8 mouse cellular contexts compared by ENCODE assay signal in the genomic region with DNA sequence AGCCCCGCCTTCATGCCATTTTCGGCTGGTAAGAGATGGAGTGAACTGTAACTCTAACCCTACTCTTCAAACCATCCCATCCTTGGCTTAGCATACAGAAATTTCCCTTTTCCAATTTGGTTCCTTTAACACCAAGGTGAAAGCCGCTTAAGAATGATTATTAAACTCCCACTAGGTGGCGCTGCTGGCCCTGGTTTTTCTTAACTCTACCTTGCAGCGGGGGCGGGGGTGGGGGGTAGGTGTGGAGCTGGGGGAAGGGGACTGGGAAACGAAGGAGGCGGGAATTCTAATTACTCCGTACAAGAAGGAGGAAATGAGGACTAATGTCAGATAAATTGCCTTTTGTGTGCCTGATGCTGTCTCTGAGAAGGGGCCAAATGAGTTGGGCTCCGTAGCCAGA. TPM values are rescaled to one million over a fixed set of nuclear protein-coding genes. Genes with fewer than 3 reads are reported as not detected.
A peak's percentile ranks its signal among the peaks of the same experiment; 100 is the strongest.
DNase-seq lines count a peak whose midpoint lies in the region; ATAC-seq and TF ChIP-seq lines count a peak whose summit lies in the region.

No protein-coding gene starts in this region.

- peak; percentile 66 for DNase-seq in urinary bladder, postnatal 14 days (ENCODE audit: low spot score)
- no peak for DNase-seq in urinary bladder, adult 2 months (ENCODE audit: low spot score)
- peak; percentile 79 for DNase-seq in embryo, embryonic 10.5 days (ENCODE audit: low spot score)
- DNase-seq in testis, postnatal 10 days (ENCODE audit: low spot score) = peak; percentile 87

- no peak for ATAC-seq in forebrain, embryonic 13.5 days
- no peak for ATAC-seq in forebrain, embryonic 16.5 days
- no peak for ATAC-seq in intestine, postnatal 0 days
- ATAC-seq in liver, embryonic 16.5 days (ENCODE audit: low read depth) = no peak

- no peak overlapping the region for H3K9ac ChIP-seq in forebrain, embryonic 13.5 days
- H3K9ac ChIP-seq in forebrain, embryonic 16.5 days (replicated peaks; ENCODE audit: low read depth, low read length) = no peak overlapping the region
- H3K9ac ChIP-seq in intestine, postnatal 0 days (ENCODE audit: low read depth, low read length) = no peak overlapping the region
- H3K9ac ChIP-seq in liver, embryonic 16.5 days (ENCODE audit: low read depth, low read length) = no peak overlapping the region

- no peaks in the 10 kb centered on the region for H3K27me3 ChIP-seq in forebrain, embryonic 13.5 days
- no peaks in the 10 kb centered on the region for H3K27me3 ChIP-seq in forebrain, embryonic 16.5 days (replicated peaks; ENCODE audit: control insufficient read depth, insufficient read depth, low read length)
- no peaks in the 10 kb centered on the region for H3K27me3 ChIP-seq in intestine, postnatal 0 days (replicated peaks; ENCODE audit: control insufficient read depth, insufficient read depth, low read length)
- H3K27me3 ChIP-seq in liver, embryonic 16.5 days (ENCODE audit: control insufficient read depth, insufficient read depth, low read depth, low read length) = no peaks in the 10 kb centered on the region

- no peaks in the 10 kb centered on the region for H3K36me3 ChIP-seq in forebrain, embryonic 13.5 days (ENCODE audit: poor library complexity, severe bottlenecking)
- no peaks in the 10 kb centered on the region for H3K36me3 ChIP-seq in forebrain, embryonic 16.5 days (ENCODE audit: control insufficient read depth, insufficient read depth)
- H3K36me3 ChIP-seq in intestine, postnatal 0 days (ENCODE audit: control insufficient read depth, insufficient read depth) = no peaks in the 10 kb centered on the region
- H3K36me3 ChIP-seq in liver, embryonic 16.5 days (ENCODE audit: control insufficient read depth, insufficient read depth) = no peaks in the 10 kb centered on the region

- H3K27ac ChIP-seq in forebrain, embryonic 13.5 days = no peak overlapping the region
- H3K27ac ChIP-seq in forebrain, embryonic 16.5 days (ENCODE audit: low read length) = no peak overlapping the region
- H3K27ac ChIP-seq in intestine, postnatal 0 days (ENCODE audit: low read depth, low read length) = no peak overlapping the region
- no peak overlapping the region for H3K27ac ChIP-seq in liver, embryonic 16.5 days (ENCODE audit: low read length)

- H3K4me3 ChIP-seq in forebrain, embryonic 13.5 days = no peak overlapping the region
- no peak overlapping the region for H3K4me3 ChIP-seq in forebrain, embryonic 16.5 days (replicated peaks; ENCODE audit: low read length)
- H3K4me3 ChIP-seq in intestine, postnatal 0 days (ENCODE audit: low read depth, low read length) = peak overlapping the region; percentile 7; the same call in 1 of the 2 replicates
- H3K4me3 ChIP-seq in liver, embryonic 16.5 days (ENCODE audit: low read depth, low read length) = no peak overlapping the region

- H3K9me3 ChIP-seq in forebrain, embryonic 13.5 days (replicated peaks) = no peaks in the 10 kb centered on the region
- no peaks in the 10 kb centered on the region for H3K9me3 ChIP-seq in forebrain, embryonic 16.5 days (ENCODE audit: control insufficient read depth, low read length)
- no peaks in the 10 kb centered on the region for H3K9me3 ChIP-seq in intestine, postnatal 0 days (ENCODE audit: control insufficient read depth)
- H3K9me3 ChIP-seq in liver, embryonic 16.5 days (replicated peaks; ENCODE audit: control insufficient read depth, low read length) = no peaks in the 10 kb centered on the region

- H3K4me2 ChIP-seq in forebrain, embryonic 13.5 days = peak overlapping the region; percentile 28; the same call in 1 of the 2 replicates
- no peak overlapping the region for H3K4me2 ChIP-seq in forebrain, embryonic 16.5 days (ENCODE audit: low read length)
- peak overlapping the region; percentile 47 for H3K4me2 ChIP-seq in intestine, postnatal 0 days (replicated peaks; ENCODE audit: low read depth)
- H3K4me2 ChIP-seq in liver, embryonic 16.5 days (ENCODE audit: low read depth, low read length) = 0 out of 2 replicates have a peak overlapping the region, but pooled peaks have one; percentile 1

- peak; percentile 68 for TF ChIP-seq CTCF in intestine, postnatal 0 days (IDR thresholded peaks at IDR 0.05; ENCODE audit: low read depth)

- H3K4me1 ChIP-seq in forebrain, embryonic 13.5 days = no peaks in the 10 kb centered on the region
- H3K4me1 ChIP-seq in forebrain, embryonic 16.5 days (replicated peaks; ENCODE audit: control insufficient read depth, insufficient read depth, low read length) = no peaks in the 10 kb centered on the region
- H3K4me1 ChIP-seq in intestine, postnatal 0 days (replicated peaks; ENCODE audit: control insufficient read depth, insufficient read depth, low read length) = 0 out of 2 replicates have a peak, but pooled peaks cover 3% of the 10 kb centered on the region
- no peaks in the 10 kb centered on the region; the same call in none of the 2 replicates for H3K4me1 ChIP-seq in liver, embryonic 16.5 days (ENCODE audit: control insufficient read depth, low read depth, low read length)

- WGBS in forebrain, embryonic 13.5 days = 17% methylated on average over 10 of the region's 10 CpGs
- WGBS in forebrain, embryonic 16.5 days = 14% methylated on average over 10 of the region's 10 CpGs
- 10% methylated on average over 10 of the region's 10 CpGs for WGBS in intestine, postnatal 0 days
- 11% methylated on average over 10 of the region's 10 CpGs for WGBS in liver, embryonic 16.5 days (ENCODE audit: insufficient replicate concordance)

RNA-seq across cellular contexts. Expression of a gene that starts 12.9 kb away (rescaled TPM):
- not detected in 2 replicates for polyA plus RNA-seq in forebrain, embryonic 13.5 days (2015; fragmentation: Nextera tagmentation; extraction: Ambion mirVana)
- polyA plus RNA-seq in forebrain, embryonic 16.5 days (2015; fragmentation: Nextera tagmentation; extraction: Ambion mirVana) = 0.93 TPM in 1 of 2 replicates, not detected in the other
- 30.4 and 47.4 TPM in 2 replicates for polyA plus RNA-seq in urinary bladder, adult 2 months (2012; rRNA removed)
- polyA plus RNA-seq in intestine, postnatal 0 days (2015; fragmentation: Nextera tagmentation; extraction: Ambion mirVana) = 0.31 and 0.42 TPM in 2 replicates
- 2.0 and 3.0 TPM in 2 replicates for polyA plus RNA-seq in liver, embryonic 16.5 days (2015; fragmentation: Nextera tagmentation; extraction: Ambion mirVana)

RNA-seq across cellular contexts. Expression of a gene that starts 20.9 kb away (rescaled TPM):
- polyA plus RNA-seq in forebrain, embryonic 13.5 days (2015; fragmentation: Nextera tagmentation; extraction: Ambion mirVana) = 0.17 TPM in 1 of 2 replicates, not detected in the other
- 0.33 TPM in 1 of 2 replicates, not detected in the other for polyA plus RNA-seq in forebrain, embryonic 16.5 days (2015; fragmentation: Nextera tagmentation; extraction: Ambion mirVana)
- not detected in 2 replicates for polyA plus RNA-seq in urinary bladder, adult 2 months (2012; rRNA removed)
- polyA plus RNA-seq in intestine, postnatal 0 days (2015; fragmentation: Nextera tagmentation; extraction: Ambion mirVana) = not detected in 2 replicates
- not detected in 2 replicates for polyA plus RNA-seq in liver, embryonic 16.5 days (2015; fragmentation: Nextera tagmentation; extraction: Ambion mirVana)

RNA-seq across cellular contexts. Expression of a gene that starts 34.0 kb away (rescaled TPM):
- 86.9 and 87.3 TPM in 2 replicates for polyA plus RNA-seq in forebrain, embryonic 13.5 days (2015; fragmentation: Nextera tagmentation; extraction: Ambion mirVana)
- polyA plus RNA-seq in forebrain, embryonic 16.5 days (2015; fragmentation: Nextera tagmentation; extraction: Ambion mirVana) = 93.4 and 100 TPM in 2 replicates
- polyA plus RNA-seq in urinary bladder, adult 2 months (2012; rRNA removed) = 64.2 and 67.5 TPM in 2 replicates
- 63.9 and 64.0 TPM in 2 replicates for polyA plus RNA-seq in intestine, postnatal 0 days (2015; fragmentation: Nextera tagmentation; extraction: Ambion mirVana)
- polyA plus RNA-seq in liver, embryonic 16.5 days (2015; fragmentation: Nextera tagmentation; extraction: Ambion mirVana) = 26.4 and 28.2 TPM in 2 replicates

RNA-seq across cellular contexts. Expression of a gene that starts 46.1 kb away (rescaled TPM):
- polyA plus RNA-seq in forebrain, embryonic 13.5 days (2015; fragmentation: Nextera tagmentation; extraction: Ambion mirVana) = 77.4 and 80.0 TPM in 2 replicates
- polyA plus RNA-seq in forebrain, embryonic 16.5 days (2015; fragmentation: Nextera tagmentation; extraction: Ambion mirVana) = 80.8 and 88.3 TPM in 2 replicates
- 69.2 and 85.6 TPM in 2 replicates for polyA plus RNA-seq in urinary bladder, adult 2 months (2012; rRNA removed)
- polyA plus RNA-seq in intestine, postnatal 0 days (2015; fragmentation: Nextera tagmentation; extraction: Ambion mirVana) = 96.2 and 103 TPM in 2 replicates
- 21.2 and 22.3 TPM in 2 replicates for polyA plus RNA-seq in liver, embryonic 16.5 days (2015; fragmentation: Nextera tagmentation; extraction: Ambion mirVana)

RNA-seq across cellular contexts. Expression of a gene that starts 48.3 kb away (rescaled TPM):
- not detected in 2 replicates for polyA plus RNA-seq in forebrain, embryonic 13.5 days (2015; fragmentation: Nextera tagmentation; extraction: Ambion mirVana)
- 0.78 TPM in 1 of 2 replicates, not detected in the other for polyA plus RNA-seq in forebrain, embryonic 16.5 days (2015; fragmentation: Nextera tagmentation; extraction: Ambion mirVana)
- not detected in 2 replicates for polyA plus RNA-seq in urinary bladder, adult 2 months (2012; rRNA removed)
- 0.22 TPM in 1 of 2 replicates, not detected in the other for polyA plus RNA-seq in intestine, postnatal 0 days (2015; fragmentation: Nextera tagmentation; extraction: Ambion mirVana)
- polyA plus RNA-seq in liver, embryonic 16.5 days (2015; fragmentation: Nextera tagmentation; extraction: Ambion mirVana) = not detected in 2 replicates
